Mouse (Mus musculus) monocyte, adult 2 months (primary cell): ENCODE results near the gene Kng1.
A peak's percentile ranks its signal among the peaks of the same experiment; 100 is the strongest.
"Not testable (repeated sequence)": the region's sequence is repeated elsewhere in the genome, so short reads cannot be mapped to it uniquely, and the experiment has no call there.

Experiments
- DNase-seq, 2 experiments: peaks; one replicate each; pipeline ENCODE4 v3.0.0; 2022; ENCODE audit warnings: low spot score in 2 of 2, low read depth in 1 of 2

Gene Kng1

DNA sequence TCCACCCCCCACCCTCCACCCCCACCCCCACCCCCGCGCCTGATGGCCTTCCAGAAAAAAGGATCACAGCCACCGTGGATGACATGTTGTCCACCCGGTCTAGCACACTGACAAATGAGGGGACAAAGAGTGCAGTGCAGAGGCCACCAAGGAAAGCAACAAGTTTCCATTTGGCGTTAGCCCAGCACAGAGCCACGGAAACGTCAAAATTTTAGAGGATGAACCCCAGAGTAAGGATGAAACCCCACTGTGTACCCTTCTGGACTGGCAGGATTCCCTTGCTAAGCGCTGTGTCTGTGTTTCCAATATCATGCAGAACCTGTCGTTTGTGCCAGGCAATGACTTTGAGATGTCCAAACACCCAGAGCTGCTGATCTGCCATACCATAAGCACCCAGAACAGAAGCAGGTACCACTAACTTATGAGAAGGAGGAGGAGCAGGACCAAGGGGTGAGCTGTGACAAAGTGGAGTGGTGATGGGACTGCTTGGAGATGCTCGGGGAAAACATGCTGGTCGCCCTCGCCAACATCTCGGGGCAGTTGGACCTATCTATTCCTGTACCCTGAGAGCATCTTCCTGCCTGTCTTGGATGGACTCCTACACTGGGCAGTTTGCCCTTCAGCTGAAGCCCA lies 35.8 kb downstream of the Kng1 start:
- DNase-seq: no peak

DNA sequence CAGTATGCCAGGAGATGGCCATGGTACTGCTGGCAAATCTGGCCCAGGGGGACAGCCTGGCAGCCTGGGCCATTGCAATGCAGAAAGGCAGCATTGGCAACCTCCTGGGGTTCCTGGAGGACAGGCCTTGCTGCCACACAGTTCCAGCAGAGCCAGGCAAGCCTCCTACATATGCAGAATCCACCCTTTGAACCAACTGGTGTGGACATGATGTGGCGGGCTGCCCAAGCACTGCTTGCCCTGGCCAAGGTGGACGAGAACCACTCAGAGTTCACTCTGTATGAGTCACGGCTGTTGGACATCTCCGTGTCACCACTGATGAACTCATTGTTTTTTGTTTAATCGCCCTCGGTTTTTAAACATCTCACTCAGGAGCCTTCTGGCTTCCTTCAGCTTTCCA lies 36.5 kb downstream of the Kng1 start:
- no peak for DNase-seq

DNA sequence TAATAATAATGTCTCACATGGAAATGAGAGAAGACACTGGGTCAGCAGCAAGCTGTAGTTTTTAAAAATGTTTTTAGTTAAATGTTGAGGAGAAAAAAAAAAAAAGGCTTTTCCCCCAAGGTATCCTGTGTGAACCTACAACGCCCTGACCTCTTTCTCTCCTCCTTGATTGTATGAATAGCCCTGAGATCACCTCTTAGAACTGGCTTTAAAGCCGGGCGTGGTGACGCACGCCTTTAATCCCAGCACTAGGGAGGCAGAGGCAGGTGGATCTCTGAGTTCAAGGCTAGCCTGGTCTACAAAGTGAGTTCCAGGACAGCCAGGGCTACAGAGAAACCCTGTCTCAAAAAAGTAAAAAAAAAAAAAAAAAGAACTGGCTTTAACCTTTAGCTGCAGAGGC lies 37.9 kb downstream of the Kng1 start:
- not testable (repeated sequence) for DNase-seq

DNA sequence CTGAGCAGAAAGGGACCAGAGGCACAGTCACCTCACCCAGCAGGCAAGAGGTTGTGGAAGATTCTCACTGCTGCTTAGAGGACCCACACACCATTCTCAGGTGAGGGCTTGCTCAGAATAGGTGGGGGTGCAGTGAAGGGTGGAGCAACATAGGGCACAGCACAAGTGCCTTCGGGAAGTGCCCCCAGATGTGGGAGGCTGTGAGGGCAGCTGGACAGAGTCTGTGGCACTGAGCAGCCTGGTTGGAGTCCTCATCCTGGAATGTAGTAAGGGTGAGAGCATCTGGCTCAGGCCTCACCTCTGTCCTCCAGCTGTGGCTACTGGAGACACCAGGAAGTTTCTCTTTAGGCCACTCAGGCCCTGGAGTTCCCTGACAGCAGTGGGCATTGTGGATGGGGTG lies 39.2 kb downstream of the Kng1 start:
- DNase-seq: not testable (repeated sequence)

DNA sequence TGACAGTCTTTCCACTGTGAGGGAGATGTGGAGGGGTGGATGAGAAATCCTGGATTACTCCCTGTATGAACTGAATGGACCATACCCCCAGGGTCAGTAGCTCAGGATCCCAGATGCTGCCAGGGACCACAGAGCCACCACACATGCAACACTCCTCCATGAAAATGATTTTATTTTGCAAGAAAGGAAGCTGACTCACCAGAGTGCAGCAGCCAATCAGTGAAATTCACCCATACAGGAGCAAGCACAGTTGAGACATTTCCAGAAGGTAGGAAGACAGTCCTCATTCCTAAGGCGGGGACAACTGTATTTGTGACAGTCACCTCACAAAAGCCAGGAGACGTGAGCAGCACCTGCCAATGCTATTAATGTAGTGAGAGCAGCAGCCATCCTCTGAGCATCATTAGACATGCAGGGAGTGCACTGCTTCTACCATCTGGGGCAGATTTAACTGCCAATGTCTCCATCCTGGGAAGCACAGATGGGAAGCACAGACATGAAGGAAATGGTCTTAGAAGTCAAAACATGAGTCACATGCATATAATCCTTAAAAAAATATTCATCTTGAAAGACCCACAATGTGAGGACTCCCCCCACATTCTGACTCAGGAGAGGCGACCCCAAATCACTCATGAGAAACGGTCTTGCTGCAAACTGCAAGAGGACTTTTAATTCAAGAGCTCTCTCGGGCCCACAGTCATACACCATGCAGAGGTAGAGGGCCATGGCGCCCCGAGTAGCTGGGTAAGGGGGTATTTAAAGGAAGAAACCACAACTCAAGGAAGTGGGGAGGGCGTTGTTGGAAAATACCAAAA lies 39.8 kb downstream of the Kng1 start:
- DNase-seq: not testable (repeated sequence)

DNA sequence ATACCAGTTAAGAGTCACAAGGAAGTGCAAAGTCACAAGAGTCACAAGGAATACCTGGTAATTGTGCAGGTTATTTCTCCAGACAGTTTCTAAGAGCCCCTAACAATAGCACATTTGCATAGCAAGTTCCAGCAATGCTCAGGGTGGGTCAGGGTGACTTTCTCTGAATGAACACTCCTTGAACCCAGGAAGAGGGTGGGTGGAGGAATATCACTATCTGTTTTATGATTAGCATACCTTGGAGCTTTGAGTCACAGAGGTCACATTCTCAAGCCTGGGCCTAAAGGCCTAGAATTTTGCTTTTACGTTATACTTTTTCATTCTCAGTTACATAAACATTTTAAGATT lies 40.4 kb downstream of the Kng1 start:
- not testable (repeated sequence) for DNase-seq

DNA sequence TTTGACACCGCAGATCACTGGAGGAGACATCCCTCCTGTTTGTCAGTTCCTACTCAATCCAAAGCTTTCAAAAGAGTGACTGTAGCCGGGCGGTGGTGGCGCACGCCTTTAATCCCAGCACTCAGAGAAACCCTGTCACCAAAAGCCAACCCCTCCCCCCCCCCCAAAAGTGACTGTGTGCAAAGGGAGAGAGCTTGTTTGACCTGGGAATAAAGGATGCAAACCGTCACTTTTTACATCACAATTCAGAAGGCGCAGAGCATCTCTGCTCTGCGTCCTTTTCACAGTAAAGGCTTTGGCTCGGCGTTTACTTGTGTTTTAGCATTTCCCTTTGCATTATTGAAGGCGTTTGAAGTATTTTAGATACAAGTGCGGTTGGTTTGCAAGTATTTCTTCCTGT lies 42.0 kb downstream of the Kng1 start:
- no peak for DNase-seq

DNA sequence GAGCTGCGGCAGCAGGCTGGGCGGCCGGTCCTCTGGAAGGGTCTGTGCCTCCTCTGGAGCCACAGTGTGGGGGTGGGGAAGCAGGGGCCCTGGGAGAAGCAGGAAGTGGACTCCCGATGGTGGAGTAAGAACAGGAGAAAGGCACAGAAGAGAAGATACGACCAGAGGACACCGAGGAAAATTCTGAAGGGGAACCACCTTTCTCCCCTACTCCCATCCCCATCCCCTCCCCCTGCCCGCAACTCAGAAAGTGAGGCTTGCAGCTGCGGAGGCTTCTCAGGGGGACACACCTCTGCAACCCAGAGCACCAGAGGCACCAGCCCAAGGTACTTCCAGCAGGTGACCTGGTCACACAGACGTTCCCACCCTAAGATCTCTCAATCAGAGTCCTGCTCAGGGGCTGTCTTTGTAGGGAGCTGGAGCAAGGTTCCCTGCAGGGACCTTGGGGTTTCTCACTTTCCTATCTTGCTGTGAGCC lies 42.5 kb downstream of the Kng1 start:
- no peak for DNase-seq

DNA sequence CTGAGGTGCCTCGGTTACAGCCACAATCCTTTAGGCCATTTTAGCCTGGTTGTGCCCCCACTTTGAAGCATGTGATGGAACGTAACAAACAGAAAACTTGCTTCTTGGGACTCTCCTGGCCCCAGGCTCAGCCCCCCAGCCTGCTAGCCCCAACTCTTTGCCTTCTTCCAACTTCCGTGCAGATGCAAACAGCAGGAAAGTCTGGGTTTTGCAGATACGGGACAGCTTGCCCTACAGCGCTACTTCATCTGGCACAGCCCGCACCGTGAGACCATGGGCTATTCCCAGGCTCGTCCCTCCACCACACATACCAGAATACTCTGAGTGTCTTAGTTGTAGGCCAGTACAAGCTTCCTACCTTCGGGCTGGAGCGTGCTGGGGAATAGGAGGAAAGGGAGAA lies 42.9 kb downstream of the Kng1 start:
- no peak for DNase-seq

DNA sequence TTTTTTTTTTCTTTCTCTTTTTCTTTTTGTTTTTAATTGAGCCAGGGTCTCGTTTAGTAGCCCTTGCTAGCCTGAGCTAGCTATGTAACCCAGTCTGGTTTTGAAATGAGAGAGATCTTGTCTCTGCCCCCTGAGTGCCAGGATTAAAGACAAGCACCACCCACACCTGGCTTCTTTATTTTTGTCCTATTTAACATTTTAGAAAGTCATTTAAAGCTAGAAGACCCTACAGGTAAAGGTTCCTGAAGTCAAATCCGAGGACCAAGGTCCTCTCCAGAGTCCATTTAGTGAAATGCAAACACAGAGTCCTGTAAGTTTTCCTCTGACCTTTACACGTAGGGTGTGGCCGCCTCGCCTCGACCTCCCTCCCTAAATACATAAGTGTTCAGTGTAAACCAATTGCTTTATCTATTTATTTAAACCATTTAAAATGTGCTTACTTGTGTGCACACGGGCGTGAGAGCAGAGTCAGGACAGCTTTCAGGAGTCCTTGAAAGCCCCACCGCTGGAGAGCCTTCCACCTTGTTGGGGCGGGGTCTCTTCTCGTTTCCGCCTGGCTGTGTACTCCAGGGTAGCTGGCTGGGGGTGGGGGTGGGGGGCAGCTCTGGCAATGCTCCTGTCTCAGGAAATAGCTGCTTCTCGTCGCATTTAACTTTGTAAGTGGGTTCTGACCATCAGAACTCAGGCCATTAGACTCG lies 44.8 kb downstream of the Kng1 start:
- no peak for DNase-seq

DNA sequence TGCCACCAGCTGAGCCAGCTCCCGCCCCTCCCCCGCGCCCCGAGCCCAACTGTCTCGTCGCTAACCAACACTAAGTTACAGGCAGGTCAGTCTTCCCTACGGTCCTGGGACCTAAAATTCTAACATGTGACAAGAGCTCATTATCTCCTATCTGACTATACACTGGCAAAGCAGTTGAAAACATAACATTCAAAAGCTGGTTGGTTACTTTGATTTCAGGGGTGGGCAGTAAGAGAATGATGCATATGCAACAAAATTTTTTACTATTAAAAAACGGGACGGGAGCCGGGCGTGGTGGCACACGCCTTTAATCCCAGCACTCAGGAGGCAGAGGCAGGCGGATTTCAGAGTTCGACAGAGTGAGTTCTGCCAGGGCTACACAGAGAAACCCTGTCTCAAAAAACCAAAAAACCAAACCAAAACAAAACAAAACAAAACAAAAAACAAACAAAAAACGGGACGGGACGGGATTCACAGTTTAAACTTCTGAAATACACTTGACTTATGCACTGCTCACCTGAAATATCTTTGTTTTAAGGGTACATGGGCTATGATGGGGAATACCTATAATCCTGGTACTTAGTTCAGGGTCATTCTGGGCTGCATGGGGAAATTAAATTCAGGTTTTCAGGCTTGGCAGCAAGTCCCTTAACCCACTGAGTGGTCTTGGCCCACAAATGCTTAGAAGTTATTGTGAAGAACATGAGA lies 45.5 kb downstream of the Kng1 start:
- no peak for DNase-seq

DNA sequence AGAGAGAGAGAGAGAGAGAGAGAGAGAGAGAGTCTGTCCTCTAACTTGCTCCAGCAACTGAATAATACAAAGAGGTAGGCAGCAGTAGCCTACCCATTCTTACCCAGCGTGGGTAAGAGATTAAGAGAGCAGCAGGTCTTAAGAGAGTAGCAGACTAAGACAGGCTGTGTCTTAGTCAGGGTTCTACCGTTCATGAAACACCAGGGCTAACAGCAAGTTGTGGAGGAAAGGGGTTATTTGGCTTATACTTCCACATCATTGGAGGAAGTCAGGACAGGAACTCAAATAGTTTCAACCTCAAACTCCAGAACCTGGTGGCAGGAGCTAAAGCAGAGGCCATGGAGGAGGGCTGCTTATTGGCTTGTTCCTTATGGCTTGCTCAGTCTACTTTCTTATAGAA lies 46.2 kb downstream of the Kng1 start:
- no peak for DNase-seq

DNA sequence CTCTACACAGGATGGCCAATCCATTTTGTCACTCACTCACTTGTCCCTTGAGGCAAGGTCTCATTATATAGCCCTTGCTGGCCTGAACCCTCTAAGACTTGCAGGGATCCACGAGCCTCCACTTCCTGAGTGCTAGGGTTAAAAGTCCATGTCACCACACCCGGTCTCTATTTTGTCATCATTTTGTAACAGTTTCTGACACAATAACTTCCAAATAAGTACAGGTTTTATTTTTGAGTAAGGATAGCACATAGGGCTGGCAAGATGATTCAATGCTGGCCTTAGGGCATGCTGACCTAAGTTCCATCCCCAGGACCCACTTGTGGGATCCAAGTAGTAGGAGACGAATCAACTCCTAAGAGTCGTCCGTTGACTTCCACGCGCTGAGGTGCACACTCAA lies 48.5 kb downstream of the Kng1 start:
- peak in 1 of 2 experiments; percentile 23 for DNase-seq

DNA sequence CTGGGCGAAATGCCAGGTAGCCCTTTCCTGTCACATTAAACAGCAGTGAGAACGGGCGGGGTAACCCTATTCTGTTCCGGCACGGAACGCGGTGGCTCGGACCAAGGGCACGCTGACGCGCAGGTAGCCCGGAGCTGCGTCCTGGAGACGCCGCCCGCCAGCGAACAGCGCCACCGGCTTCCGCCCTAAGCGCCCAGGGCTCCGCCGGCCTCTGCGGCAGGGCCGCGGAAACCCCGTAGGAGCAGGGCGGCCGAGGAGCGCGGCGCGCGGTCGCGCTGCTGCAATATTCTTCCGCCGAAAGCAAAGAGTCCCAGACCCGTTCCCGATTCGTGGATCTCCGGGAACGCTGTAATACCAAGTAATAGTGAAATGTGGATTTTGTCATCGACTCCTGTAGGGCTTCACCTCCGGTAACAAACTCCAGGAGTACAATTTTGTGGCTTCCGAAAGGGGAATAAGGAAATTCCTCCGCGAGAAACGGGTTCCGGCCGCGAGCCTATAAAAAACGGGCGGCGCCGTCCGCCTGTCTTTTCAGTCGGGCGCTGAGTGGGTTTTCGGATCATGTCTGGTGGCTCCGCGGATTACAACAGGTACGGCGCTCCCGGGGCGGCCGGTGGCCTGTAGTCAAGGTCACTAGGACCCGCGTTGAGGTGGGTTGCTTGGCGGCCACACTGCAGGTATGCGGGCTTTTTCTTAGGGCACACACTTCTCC lies 49.7 kb downstream of the Kng1 start, which contains the start of gene Eif4a2:
TSS of gene Eif4a2 (plus strand) at position 214 of the 712 bp plus-strand sequence.
- DNase-seq: peak; percentile 75 to 88

DNA sequence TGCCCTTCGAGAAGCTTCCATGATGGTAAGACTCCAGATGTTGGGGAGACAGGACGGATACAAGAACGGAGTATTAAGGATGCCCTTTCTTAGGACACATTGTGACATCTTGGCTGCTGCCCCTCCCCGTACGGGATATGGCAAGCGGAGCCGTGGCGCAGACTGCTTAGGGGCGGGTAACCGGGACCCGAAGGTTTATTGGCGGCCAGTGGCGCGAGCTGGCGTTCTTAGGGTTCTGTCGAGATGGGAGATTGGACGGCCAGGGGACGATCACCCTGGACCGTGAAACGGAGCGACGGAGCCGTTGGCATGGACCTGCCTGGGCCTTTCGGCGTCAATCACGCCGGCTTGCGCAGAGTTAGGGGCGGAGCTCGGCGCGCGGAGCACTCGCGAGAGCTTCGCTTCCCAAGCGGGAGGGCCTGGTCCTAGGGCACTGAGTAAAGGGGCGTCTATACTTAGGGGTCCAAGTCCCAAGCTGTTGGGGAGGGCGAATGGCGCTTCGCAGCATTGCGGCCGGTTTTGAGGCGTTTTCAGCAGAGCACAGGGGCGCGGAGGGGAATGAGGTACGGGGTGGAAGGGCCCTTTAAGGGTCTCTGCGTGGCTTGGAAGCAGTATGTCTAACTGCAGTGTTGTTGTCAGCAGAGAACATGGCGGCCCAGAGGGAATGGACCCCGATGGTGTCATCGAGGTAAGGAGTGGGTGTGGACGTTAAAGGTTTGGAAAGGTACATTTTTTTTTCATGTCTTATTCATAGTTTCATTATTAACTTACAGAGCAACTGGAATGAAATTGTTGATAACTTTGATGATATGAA lies 50.5 kb downstream of the Kng1 start:
- peak in 1 of 2 experiments; percentile 75 for DNase-seq

DNA sequence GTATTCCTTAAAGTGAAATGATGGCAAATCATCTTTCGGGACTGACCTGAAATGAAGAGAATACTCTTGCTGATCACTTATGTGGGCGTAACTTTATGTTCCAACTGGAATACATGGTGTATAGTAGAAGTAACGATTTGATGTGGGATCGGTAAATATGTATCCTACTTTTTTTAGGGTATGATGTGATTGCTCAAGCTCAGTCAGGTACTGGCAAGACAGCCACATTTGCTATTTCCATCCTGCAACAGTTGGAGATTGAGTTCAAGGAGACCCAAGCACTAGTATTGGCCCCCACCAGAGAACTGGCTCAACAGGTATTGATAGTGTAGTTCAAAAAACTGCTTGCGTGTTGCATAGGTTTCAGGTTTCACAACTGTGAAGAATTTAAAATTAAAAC lies 51.3 kb downstream of the Kng1 start:
- DNase-seq: no peak

DNA sequence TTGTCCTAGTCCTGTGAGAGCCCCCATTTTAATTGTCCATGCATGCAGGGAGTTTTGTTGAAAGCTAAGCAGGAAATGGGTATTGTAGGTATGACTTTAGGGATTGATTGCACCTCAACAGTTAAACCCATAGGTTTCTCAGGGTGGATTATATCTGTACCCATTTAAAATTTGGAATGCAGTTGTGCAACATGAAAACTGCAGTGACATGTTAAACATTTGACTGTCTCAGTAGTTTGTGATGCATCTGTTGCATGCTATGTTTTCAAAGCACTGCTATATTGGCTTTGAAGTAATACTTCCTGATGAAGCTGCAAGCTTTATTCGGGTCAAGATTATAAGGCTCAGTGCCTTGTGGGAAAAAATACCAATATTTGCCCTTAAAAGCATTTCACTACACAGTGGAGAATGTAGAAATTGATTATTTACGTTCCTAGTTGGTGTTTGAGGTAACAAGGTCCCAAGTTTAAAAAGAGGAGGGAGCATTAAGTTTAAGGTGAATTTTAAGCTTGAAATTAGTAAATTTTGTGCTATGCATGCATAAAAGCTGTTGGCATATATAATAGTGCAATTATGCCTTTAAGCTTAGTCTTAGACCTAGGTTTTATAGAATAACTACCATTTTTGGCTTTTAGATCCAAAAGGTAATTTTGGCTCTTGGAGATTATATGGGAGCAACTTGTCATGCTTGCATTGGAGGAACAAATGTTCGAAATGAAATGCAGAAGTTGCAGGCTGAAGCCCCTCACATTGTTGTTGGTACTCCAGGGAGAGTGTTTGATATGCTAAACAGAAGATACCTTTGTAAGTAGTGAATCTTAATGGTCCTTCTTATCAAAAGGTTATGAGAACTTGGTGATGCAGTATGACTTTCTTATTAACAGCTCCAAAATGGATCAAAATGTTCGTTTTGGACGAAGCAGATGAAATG lies 52.0 kb downstream of the Kng1 start:
- DNase-seq: no peak

DNA sequence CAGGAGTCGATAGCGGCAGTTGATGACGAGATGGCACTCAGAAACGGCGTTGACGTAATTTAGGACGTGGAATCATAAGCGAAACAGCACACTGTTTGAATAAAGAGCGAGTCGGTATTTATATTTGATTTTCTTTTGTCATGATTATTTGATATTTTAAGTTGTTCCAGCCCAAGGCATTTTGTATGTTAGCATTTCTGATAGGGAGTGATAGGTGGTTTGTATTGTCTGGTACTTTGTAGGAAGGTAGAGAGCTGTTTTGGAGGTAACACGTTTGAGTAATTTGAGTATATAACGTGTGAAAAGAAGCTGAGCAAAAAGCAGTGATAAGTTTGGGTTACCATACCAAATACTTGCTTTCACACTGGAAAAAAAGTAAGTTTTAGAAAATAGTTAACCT lies 54.7 kb downstream of the Kng1 start:
- no peak for DNase-seq
